Mouse (Mus musculus) midbrain, embryonic 11.5 days (tissue): ENCODE measurements around the gene Olfr980. TPM values are rescaled to one million over a fixed set of nuclear protein-coding genes. Genes with fewer than 3 reads are reported as not detected.
"Not testable (repeated sequence)": the region's sequence is repeated elsewhere in the genome, so short reads cannot be mapped to it uniquely, and the experiment has no call there.

Experiments used
- ATAC-seq: fragments of 200-750 bp; cut with Nextera tagmentation; 2 replicates; pipeline ENCODE4 v1.8.0; 2017; ENCODE audit warnings: moderate TSS enrichment, moderate library complexity; ENCODE audit not compliant: low FRiP score
- DNase-seq: peaks from one replicate; pipeline ENCODE4 v3.0.0; 2015; ENCODE audit warnings: low spot score; ENCODE audit errors: missing footprints
- H3K27ac ChIP-seq: fragments of 300-500 bp; sonication (generic); 2 replicates; pipeline ENCODE4 v1.5.1; 2014; ENCODE audit warnings: low read depth, low read length
- H3K27me3 ChIP-seq: fragments of 300-500 bp; sonication (generic); 2 replicates; pipeline ENCODE4 v1.6.1; 2014; ENCODE audit warnings: mild to moderate bottlenecking, low read length, moderate library complexity, mixed read lengths; ENCODE audit not compliant: control insufficient read depth, insufficient read depth
- H3K36me3 ChIP-seq: fragments of 300-500 bp; sonication (generic); 2 replicates; pipeline ENCODE4 v1.6.1; 2014; ENCODE audit warnings: mild to moderate bottlenecking, low read length, moderate library complexity, mixed read lengths; ENCODE audit not compliant: control insufficient read depth, insufficient read depth
- H3K4me1 ChIP-seq: fragments of 300-500 bp; sonication (generic); 2 replicates; pipeline ENCODE4 v1.6.1; 2014; ENCODE audit warnings: low read length; ENCODE audit not compliant: control insufficient read depth, insufficient read depth
- H3K4me2 ChIP-seq: fragments of 300-500 bp; sonication (generic); 2 replicates; pipeline ENCODE4 v1.6.1; 2014; ENCODE audit warnings: mild to moderate bottlenecking, moderate library complexity
- H3K4me3 ChIP-seq: fragments of 300-500 bp; sonication (generic); 2 replicates; pipeline ENCODE4 v1.5.1; 2014; ENCODE audit warnings: low read depth, low read length
- H3K9ac ChIP-seq: fragments of 300-500 bp; sonication (generic); 2 replicates; pipeline ENCODE4 v1.6.1; 2014; ENCODE audit warnings: low read length
- H3K9me3 ChIP-seq: fragments of 300-500 bp; sonication (generic); 2 replicates; pipeline ENCODE4 v1.6.1; 2016; ENCODE audit warnings: low read length; ENCODE audit not compliant: control insufficient read depth
- WGBS: fragments of 180-500 bp; shearing (Covaris S2); extraction: QIAGEN DNeasy Blood & Tissue Kit; methylation state at CpG from one replicate; pipeline ENCODE4 v1.1.7; 2014; 5-methylcytosine and 5-hydroxymethylcytosine counted together
- polyA plus RNA-seq: library from polyadenylated mRNA; unstranded; fragments of >200 nt; fragmentation: Nextera tagmentation; extraction: Ambion mirVana; gene quantifications from 2 replicates; pipeline ENCODE4 v1.2.1, GENCODE M21; 2014

The Olfr980 gene
- polyA plus RNA-seq, result not detected in 2 replicates

GRCm38 (mm10) chr9:40009482-40009881, at the start of gene Olfr980:
Olfr980 (minus strand) TSS chr9:40009582.
- H3K4me3 ChIP-seq, result no peak within 1 kb of the TSS
- no peaks in the 10 kb centered on the region for H3K9me3 ChIP-seq
- no peaks in the 10 kb centered on the region for H3K27me3 ChIP-seq
- no peaks in the 10 kb centered on the region for H3K4me1 ChIP-seq
- DNase-seq, result no peak
- no peak within 1 kb of the TSS for H3K4me2 ChIP-seq
- no peak within 1 kb of the TSS for H3K9ac ChIP-seq
- 95% methylated on average over 1 of the region's 1 CpGs for WGBS
- ATAC-seq, result no peak
- no peaks in the 10 kb centered on the region for H3K36me3 ChIP-seq
- no peak within 1 kb of the TSS for H3K27ac ChIP-seq

GRCm38 (mm10) chr9:40050138-40050537, 40.8 kb upstream of the Olfr980 start:
- WGBS, result 92% methylated on average over 19 of the region's 19 CpGs
- Histone ChIP-seq H3K4me1 (no peaks in the 10 kb centered on the region), H3K36me3 (no peaks in the 10 kb centered on the region), H3K4me2 (no peak overlapping the region), H3K4me3 (no peak overlapping the region), H3K27ac (no peak overlapping the region), H3K27me3 (no peaks in the 10 kb centered on the region), H3K9me3 (no peaks in the 10 kb centered on the region), H3K9ac (no peak overlapping the region)
- no peak for DNase-seq
- no peak for ATAC-seq

- DNase-seq (no peak), ATAC-seq (no peak)
- H3K9me3 ChIP-seq, result no peaks in the 10 kb centered on the region
- no peaks in the 10 kb centered on the region for H3K36me3 ChIP-seq
- no peak within 1 kb of the TSS for H3K9ac ChIP-seq
- H3K4me1 ChIP-seq, result no peaks in the 10 kb centered on the region
- no peaks in the 10 kb centered on the region for H3K27me3 ChIP-seq
- no peak within 1 kb of the TSS for H3K27ac ChIP-seq
- H3K4me3 ChIP-seq, result no peak within 1 kb of the TSS
- H3K4me2 ChIP-seq, result no peak within 1 kb of the TSS
- WGBS, result 78% methylated on average over 2 of the region's 2 CpGs
Observed at GRCm38 (mm10) chr9:40021164-40021563, 11.8 kb upstream of the Olfr980 start, which contains the start of gene Olfr981. Olfr981 (plus strand) TSS chr9:40021464.

- no peak within 1 kb of the TSS for H3K27ac ChIP-seq
- H3K9ac ChIP-seq, result no peak within 1 kb of the TSS
- no peak within 1 kb of the TSS for H3K4me2 ChIP-seq
- ATAC-seq, result no peak
- H3K9me3 ChIP-seq, result no peaks in the 10 kb centered on the region
- no peak for DNase-seq
- H3K4me1 ChIP-seq, result no peaks in the 10 kb centered on the region
- H3K27me3 ChIP-seq, result no peaks in the 10 kb centered on the region
- H3K36me3 ChIP-seq, result no peaks in the 10 kb centered on the region
- H3K4me3 ChIP-seq, result no peak within 1 kb of the TSS
- 91% methylated on average over 1 of the region's 1 CpGs for WGBS
Observed at GRCm38 (mm10) chr9:40003365-40003764, 6.0 kb downstream of the Olfr980 start, which contains the start of gene Olfr979. Olfr979 (minus strand) TSS chr9:40003465.

GRCm38 (mm10) chr9:39991813-39992212, 17.6 kb downstream of the Olfr980 start, which contains the start of gene Olfr978:
Olfr978 (plus strand) TSS chr9:39992113.
- DNase-seq (no peak), ATAC-seq (no peak)
- no peak within 1 kb of the TSS for H3K4me2 ChIP-seq
- H3K27ac ChIP-seq, result no peak within 1 kb of the TSS
- H3K9me3 ChIP-seq, result no peaks in the 10 kb centered on the region
- no peak within 1 kb of the TSS for H3K9ac ChIP-seq
- H3K4me1 ChIP-seq, result no peaks in the 10 kb centered on the region
- no peaks in the 10 kb centered on the region for H3K27me3 ChIP-seq
- WGBS, result 85% methylated on average over 2 of the region's 2 CpGs
- H3K36me3 ChIP-seq, result no peaks in the 10 kb centered on the region
- H3K4me3 ChIP-seq, result no peak within 1 kb of the TSS

- H3K27me3 ChIP-seq, ATAC-seq, H3K9me3 ChIP-seq, H3K27ac ChIP-seq, H3K36me3 ChIP-seq, DNase-seq, H3K4me3 ChIP-seq, H3K4me2 ChIP-seq, H3K4me1 ChIP-seq, H3K9ac ChIP-seq: not testable (repeated sequence)
- 97% methylated on average over 1 of the region's 1 CpGs for WGBS
Observed at GRCm38 (mm10) chr9:39976581-39977145, 32.7 kb downstream of the Olfr980 start.

- not testable (repeated sequence) for ATAC-seq
Observed at GRCm38 (mm10) chr9:39961033-39961432, 48.3 kb downstream of the Olfr980 start, which contains the start of gene Olfr976. Olfr976 (minus strand) TSS chr9:39961133.

More at GRCm38 (mm10) chr9:39961033-39961432, 48.3 kb downstream of the Olfr980 start, which contains the start of gene Olfr976:
- H3K4me3 ChIP-seq, H3K9me3 ChIP-seq, H3K27ac ChIP-seq, H3K4me2 ChIP-seq, H3K27me3 ChIP-seq, H3K36me3 ChIP-seq, H3K9ac ChIP-seq, DNase-seq, H3K4me1 ChIP-seq: not testable (repeated sequence)
- WGBS, result 74% methylated on average over 7 of the region's 9 CpGs

Other genes with a start within 250 kb of the Olfr980 start
- not detected in 2 replicates for gene Olfr968, start 226.3 kb downstream of the Olfr980 start, polyA plus RNA-seq
- gene Olfr969, start 218.6 kb downstream of the Olfr980 start, polyA plus RNA-seq, result not detected in 2 replicates
- gene Olfr970, start 200.7 kb downstream of the Olfr980 start, polyA plus RNA-seq, result not detected in 2 replicates
- gene Olfr971, start 172.7 kb downstream of the Olfr980 start, polyA plus RNA-seq, result not detected in 2 replicates
- not detected in 2 replicates for gene Olfr972, start 143.2 kb downstream of the Olfr980 start, polyA plus RNA-seq
- gene Olfr229, start 102.2 kb downstream of the Olfr980 start, polyA plus RNA-seq, result not detected in 2 replicates
- gene Olfr974, start 72.1 kb downstream of the Olfr980 start, polyA plus RNA-seq, result not detected in 2 replicates
- gene Olfr975, start 57.5 kb downstream of the Olfr980 start, polyA plus RNA-seq, result not detected in 2 replicates
- not detected in 2 replicates for gene Olfr976, start 48.4 kb downstream of the Olfr980 start, polyA plus RNA-seq
- not detected in 2 replicates for gene Olfr978, start 17.5 kb downstream of the Olfr980 start, polyA plus RNA-seq
- not detected in 2 replicates for gene Olfr979, start 6.1 kb downstream of the Olfr980 start, polyA plus RNA-seq
- not detected in 2 replicates for gene Olfr981, start 11.9 kb upstream of the Olfr980 start, polyA plus RNA-seq
- not detected in 2 replicates for gene Olfr982, start 64.2 kb upstream of the Olfr980 start, polyA plus RNA-seq
- gene Olfr983, start 84.0 kb upstream of the Olfr980 start, polyA plus RNA-seq, result not detected in 2 replicates
- not detected in 2 replicates for gene Olfr984, start 104.6 kb upstream of the Olfr980 start, polyA plus RNA-seq
- not detected in 2 replicates for gene Olfr985, start 120.6 kb upstream of the Olfr980 start, polyA plus RNA-seq
- not detected in 2 replicates for gene Tmem225, start 138.5 kb upstream of the Olfr980 start, polyA plus RNA-seq
- gene Olfr986, start 171.3 kb upstream of the Olfr980 start, polyA plus RNA-seq, result not detected in 2 replicates
- 6.8 and 7.3 TPM in 2 replicates for gene Zfp202, start 182.7 kb upstream of the Olfr980 start, polyA plus RNA-seq